Mouse (Mus musculus) limb, embryonic 12.5 days (tissue): ENCODE results near the gene Usp26. TPM values are rescaled to one million over a fixed set of nuclear protein-coding genes. Genes with fewer than 3 reads are reported as not detected.

ENCODE experiments used
- ATAC-seq: fragments of 200-750 bp; cut with Nextera tagmentation; 2 replicates; pipeline ENCODE4 v1.8.0; 2017; ENCODE audit warnings: low read depth, moderate TSS enrichment; ENCODE audit not compliant: insufficient number of reproducible peaks, insufficient read depth, low FRiP score, low TSS enrichment
- H3K27ac ChIP-seq: fragments of 300-500 bp; sonication (generic); 2 replicates; pipeline ENCODE4 v1.5.1; 2016; ENCODE audit warnings: mild to moderate bottlenecking, moderate library complexity
- H3K27me3 ChIP-seq: fragments of 300-500 bp; sonication (generic); 2 replicates; pipeline ENCODE4 v1.6.1; 2016; ENCODE audit warnings: mild to moderate bottlenecking, moderate library complexity
- H3K36me3 ChIP-seq: fragments of 300-500 bp; sonication (generic); 2 replicates; pipeline ENCODE4 v1.6.1; 2016; ENCODE audit warnings: mild to moderate bottlenecking, moderate library complexity
- H3K4me1 ChIP-seq: fragments of 300-500 bp; sonication (generic); replicated peaks from 2 replicates; pipeline ENCODE4 v1.6.1; 2016
- H3K4me2 ChIP-seq: fragments of 300-500 bp; sonication (generic); 2 replicates; pipeline ENCODE4 v1.6.1; 2016; ENCODE audit warnings: mild to moderate bottlenecking, moderate library complexity
- H3K4me3 ChIP-seq: fragments of 300-500 bp; sonication (generic); replicated peaks from 2 replicates; pipeline ENCODE4 v1.5.1; 2016; ENCODE audit warnings: mild to moderate bottlenecking
- H3K9ac ChIP-seq: fragments of 300-500 bp; sonication (generic); replicated peaks from 2 replicates; pipeline ENCODE4 v1.6.1; 2016; ENCODE audit warnings: mild to moderate bottlenecking, moderate library complexity
- H3K9me3 ChIP-seq: fragments of 300-500 bp; sonication (generic); 2 replicates; pipeline ENCODE4 v1.6.1; 2016; ENCODE audit warnings: mild to moderate bottlenecking, moderate library complexity
- WGBS: fragments of 180-500 bp; shearing (Covaris S2); methylation state at CpG from one replicate; pipeline ENCODE4 v1.1.7; 2016; 5-methylcytosine and 5-hydroxymethylcytosine counted together
- polyA plus RNA-seq: library from polyadenylated mRNA; unstranded; fragments of >200 nt; fragmentation: Nextera tagmentation; extraction: Ambion mirVana; gene quantifications from 2 replicates; pipeline ENCODE4 v1.2.1, GENCODE M21; 2016

Usp26 gene
- polyA plus RNA-seq, result 0.06 and 0.10 TPM in 2 replicates

DNA sequence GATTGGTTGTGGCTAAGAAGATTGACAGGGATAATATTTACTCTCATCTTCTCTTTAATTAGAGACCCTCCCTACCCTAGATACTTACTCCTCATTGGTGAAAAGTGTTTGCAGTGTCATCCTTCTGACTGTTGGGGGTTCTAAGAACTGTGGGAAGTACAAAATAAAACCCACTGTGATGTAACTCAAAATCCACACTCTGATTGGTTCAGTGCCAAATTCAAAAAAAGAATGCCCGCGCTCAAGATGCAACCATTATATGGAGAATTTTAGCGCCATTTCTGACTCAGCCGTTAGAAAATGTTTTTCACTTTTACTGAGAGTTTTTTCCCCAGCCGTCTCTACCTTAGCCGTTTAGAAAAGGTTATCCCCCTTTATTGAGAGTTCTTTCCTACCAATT lies at the start of gene Usp26:
Gene Usp26, minus strand, starts transcription at position 101 of the 400 bp plus-strand sequence.
- no peak within 1 kb of the TSS for H3K27ac ChIP-seq
- no peak for ATAC-seq
- H3K4me3 ChIP-seq, result no peak within 1 kb of the TSS
- no peak within 1 kb of the TSS for H3K4me2 ChIP-seq
- H3K9me3 ChIP-seq, result 0 out of 2 replicates have a peak, but pooled peaks cover 6% of the 10 kb centered on the region
- no peak within 1 kb of the TSS for H3K9ac ChIP-seq
- H3K27me3 ChIP-seq, result no peaks in the 10 kb centered on the region
- no peaks in the 10 kb centered on the region for H3K36me3 ChIP-seq
- no peaks in the 10 kb centered on the region for H3K4me1 ChIP-seq
- 90% methylated on average over 6 of the region's 6 CpGs for WGBS

DNA sequence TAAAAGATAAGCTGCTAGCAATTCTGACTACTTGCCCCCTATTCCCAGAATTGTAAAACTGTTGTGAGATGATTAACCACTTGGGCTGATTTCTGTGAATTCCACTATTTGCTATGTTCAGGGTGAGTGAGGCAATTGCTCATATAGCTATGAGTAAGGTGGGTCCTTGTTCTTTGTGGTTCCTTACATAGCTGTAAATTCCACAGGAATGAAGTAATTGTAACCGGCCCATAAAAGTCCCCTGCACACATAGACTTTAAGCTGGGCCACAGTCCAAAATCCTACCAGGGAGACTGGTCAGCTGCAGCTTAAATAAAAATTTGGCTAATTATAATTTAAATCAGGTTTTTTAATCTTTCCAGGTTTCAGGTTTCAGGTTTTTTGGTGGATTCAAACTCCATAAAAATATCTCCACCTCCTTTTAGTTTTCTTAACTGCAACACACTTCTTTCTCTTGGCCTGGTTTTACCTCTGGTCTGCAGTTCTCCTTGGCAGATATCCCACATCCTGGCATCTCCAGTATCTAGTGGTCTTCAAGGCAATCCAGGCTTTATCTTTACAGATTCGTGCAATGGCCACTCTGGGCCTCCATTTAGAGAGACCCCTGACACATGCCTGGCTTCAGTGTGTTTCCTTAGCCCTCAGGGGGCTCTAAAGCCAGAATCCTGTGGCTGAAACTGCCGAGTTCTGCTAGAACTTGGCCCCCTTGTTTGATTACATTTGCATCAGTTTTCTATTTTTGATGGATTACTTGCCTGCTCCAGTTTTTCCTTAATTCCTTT lies 13.6 kb upstream of the Usp26 start:
- H3K9me3 ChIP-seq, result no peaks in the 10 kb centered on the region
- peak; percentile 85 for ATAC-seq
- 25% methylated on average over 3 of the region's 3 CpGs for WGBS
- no peak overlapping the region for H3K9ac ChIP-seq
- H3K4me2 ChIP-seq, result no peak overlapping the region
- H3K4me1 ChIP-seq, result no peaks in the 10 kb centered on the region; the same call in 1 of the 2 replicates
- no peaks in the 10 kb centered on the region for H3K36me3 ChIP-seq
- H3K4me3 ChIP-seq, result no peak overlapping the region
- H3K27ac ChIP-seq, result peak overlapping the region; percentile 83
- no peaks in the 10 kb centered on the region for H3K27me3 ChIP-seq

DNA sequence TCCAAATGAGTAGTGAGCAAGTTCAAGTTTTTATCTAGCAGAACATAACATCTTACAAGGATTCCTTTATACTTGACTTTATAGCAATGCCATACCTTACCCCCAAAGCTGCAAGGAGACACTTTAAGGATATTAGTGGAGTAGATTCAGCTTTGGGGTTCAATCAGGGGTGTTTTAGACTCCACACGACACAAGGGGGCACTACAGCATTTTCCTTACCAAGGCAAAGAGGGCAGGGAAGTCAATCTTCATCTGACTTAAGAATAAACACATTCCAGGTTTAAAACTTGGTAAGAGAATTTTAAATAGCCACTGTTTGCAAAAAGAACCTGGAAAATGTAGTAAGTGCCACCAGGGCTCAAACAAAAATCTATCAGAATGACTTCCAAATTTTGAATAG lies 33.6 kb downstream of the Usp26 start:
- ATAC-seq, result no peak
- WGBS, result 7% methylated on average over 1 of the region's 1 CpGs

GRCm38 (mm10) chrX:51736450-51736849 lies 64.6 kb downstream of the Usp26 start:
- H3K27ac ChIP-seq, result no peak overlapping the region
- no peaks in the 10 kb centered on the region for H3K4me1 ChIP-seq
- H3K4me3 ChIP-seq, result no peak overlapping the region
- no peaks in the 10 kb centered on the region for H3K36me3 ChIP-seq
- H3K9me3 ChIP-seq, result peaks cover 11% of the 10 kb centered on the region; the same call in 1 of the 2 replicates
- H3K27me3 ChIP-seq, result no peaks in the 10 kb centered on the region
- H3K4me2 ChIP-seq, result no peak overlapping the region
- no peak for ATAC-seq
- H3K9ac ChIP-seq, result no peak overlapping the region
- WGBS, result 72% methylated on average over 2 of the region's 2 CpGs

More for the DNA sequence above, 33.6 kb downstream of the Usp26 start:
- no peak overlapping the region for H3K4me3 ChIP-seq
- H3K9ac ChIP-seq, result no peak overlapping the region
- H3K36me3 ChIP-seq, result no peaks in the 10 kb centered on the region
- H3K4me1 ChIP-seq, result no peaks in the 10 kb centered on the region
- no peaks in the 10 kb centered on the region for H3K9me3 ChIP-seq
- H3K4me2 ChIP-seq, result no peak overlapping the region
- no peak overlapping the region for H3K27ac ChIP-seq
- H3K27me3 ChIP-seq, result no peaks in the 10 kb centered on the region

DNA sequence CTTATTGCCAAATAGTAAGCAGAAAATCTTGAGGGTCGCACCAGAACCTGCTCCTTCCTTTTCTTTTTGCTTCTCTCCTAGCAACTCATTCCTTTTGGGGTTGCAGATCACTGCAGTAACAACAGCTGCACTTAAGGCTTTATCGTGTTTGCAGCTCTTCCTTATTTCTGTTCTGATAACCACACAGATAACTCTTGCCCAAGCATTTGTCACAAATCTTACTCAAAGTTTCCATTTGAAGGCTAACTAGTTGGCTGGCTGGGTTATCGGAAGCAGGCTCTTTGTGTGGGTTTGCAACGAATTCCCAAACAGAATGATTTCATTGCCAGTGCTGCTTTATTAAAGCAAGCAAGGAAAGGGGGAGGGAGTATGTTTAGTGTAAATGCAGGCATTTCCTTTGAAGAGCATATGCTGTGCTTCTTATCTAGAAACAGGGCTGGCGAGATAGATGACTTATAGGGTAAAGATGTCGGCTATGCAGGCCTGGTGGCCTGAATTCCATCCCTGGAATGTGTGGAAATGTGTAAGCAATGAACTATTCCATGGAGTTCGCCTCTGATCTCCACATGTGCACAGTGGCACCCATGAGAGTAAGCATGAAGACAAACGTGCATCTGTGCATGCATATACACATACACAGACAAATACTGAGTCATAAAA lies 86.8 kb downstream of the Usp26 start:
- H3K27me3 ChIP-seq, result no peaks in the 10 kb centered on the region
- H3K36me3 ChIP-seq, result no peaks in the 10 kb centered on the region
- no peak overlapping the region for H3K9ac ChIP-seq
- no peaks in the 10 kb centered on the region for H3K4me1 ChIP-seq
- H3K4me3 ChIP-seq, result no peak overlapping the region
- 61% methylated on average over 8 of the region's 8 CpGs for WGBS
- H3K4me2 ChIP-seq, result no peak overlapping the region
- no peaks in the 10 kb centered on the region for H3K9me3 ChIP-seq
- no peak overlapping the region for H3K27ac ChIP-seq
- no peak for ATAC-seq

GRCm38 (mm10) chrX:51712996-51713395 lies 88.0 kb downstream of the Usp26 start:
- WGBS, result 58% methylated on average over 1 of the region's 1 CpGs
- Histone ChIP-seq H3K9ac (no peak overlapping the region), H3K27me3 (0 out of 2 replicates have a peak, but pooled peaks cover 3% of the 10 kb centered on the region), H3K4me2 (no peak overlapping the region), H3K36me3 (no peaks in the 10 kb centered on the region), H3K27ac (no peak overlapping the region), H3K9me3 (no peaks in the 10 kb centered on the region), H3K4me1 (no peaks in the 10 kb centered on the region), H3K4me3 (no peak overlapping the region)
- ATAC-seq, result no peak

Other genes starting within 250 kb of the Usp26 start
- 28.5 and 32.0 TPM in 2 replicates for gene Hs6st2, start 119.4 kb downstream of the Usp26 start, polyA plus RNA-seq
- not detected in 2 replicates for gene 1700080O16Rik, start 171.5 kb upstream of the Usp26 start, polyA plus RNA-seq